Mouse (Mus musculus): Measurements from ENCODE around the gene Zfp119b. TPM values are rescaled to one million over a fixed set of nuclear protein-coding genes. Genes with fewer than 3 reads are reported as not detected.

Zfp119b gene
- polyA plus RNA-seq, 1 experiment: 0.82 TPM

DNA sequence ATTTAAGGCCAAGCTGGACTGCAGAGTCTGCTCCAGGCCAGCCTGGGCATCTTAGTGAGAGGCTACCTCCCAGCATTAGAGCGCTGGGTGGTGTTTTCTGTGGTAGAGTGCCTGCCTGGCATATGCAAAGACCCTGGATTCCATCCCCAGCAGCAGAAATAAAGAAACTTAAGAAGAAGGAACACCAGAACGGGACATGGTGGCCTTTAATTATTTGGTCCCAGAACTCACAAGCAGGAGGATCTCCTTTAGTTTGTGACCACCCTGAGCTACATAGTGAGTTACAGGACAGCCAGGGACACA is 9.2 kb upstream of the Zfp119b start:
- Histone ChIP-seq H3K79me2 (ENCODE audit: control insufficient read depth, insufficient read depth) (peaks cover 7% of the 10 kb centered on the region), H3K27me3 (ENCODE audit: control insufficient read depth, insufficient read depth, insufficient read length) (peaks cover 8% of the 10 kb centered on the region), H3K4me3 (peak overlapping the region; percentile 43), H3K4me2 (ENCODE audit: low read depth) (peak overlapping the region; percentile 77), H3ac (ENCODE audit: control insufficient read depth, insufficient read length) (peak overlapping the region; percentile 65), H3K36me3 (ENCODE audit: control insufficient read depth, insufficient read depth) (peaks cover 3% of the 10 kb centered on the region)
- TF ChIP-seq REST (IDR thresholded peaks at IDR 0.05; ENCODE audit: insufficient read depth, insufficient read length): no peak
- no peak for TF ChIP-seq POLR2A (IDR thresholded peaks at IDR 0.05; ENCODE audit: insufficient read length, low read depth)
- TF ChIP-seq TCF12 (IDR thresholded peaks at IDR 0.05; ENCODE audit: insufficient read depth, poor library complexity, severe bottlenecking): no peak
- no peak for TF ChIP-seq MYOG (IDR thresholded peaks at IDR 0.05; ENCODE audit: control insufficient read depth in 1 of 3, insufficient read depth in 1 of 3, insufficient read length in 2 of 3, low read depth in 2 of 3)
- no peak for TF ChIP-seq MYOD1 (IDR thresholded peaks at IDR 0.05; ENCODE audit: control insufficient read depth in 1 of 3, insufficient read length in 2 of 3, low read depth in 2 of 3)
- TF ChIP-seq E2F4 (IDR thresholded peaks at IDR 0.05; ENCODE audit: insufficient read depth): no peak
- TF ChIP-seq USF1 (IDR thresholded peaks at IDR 0.05; ENCODE audit: low read depth): no peak

DNA sequence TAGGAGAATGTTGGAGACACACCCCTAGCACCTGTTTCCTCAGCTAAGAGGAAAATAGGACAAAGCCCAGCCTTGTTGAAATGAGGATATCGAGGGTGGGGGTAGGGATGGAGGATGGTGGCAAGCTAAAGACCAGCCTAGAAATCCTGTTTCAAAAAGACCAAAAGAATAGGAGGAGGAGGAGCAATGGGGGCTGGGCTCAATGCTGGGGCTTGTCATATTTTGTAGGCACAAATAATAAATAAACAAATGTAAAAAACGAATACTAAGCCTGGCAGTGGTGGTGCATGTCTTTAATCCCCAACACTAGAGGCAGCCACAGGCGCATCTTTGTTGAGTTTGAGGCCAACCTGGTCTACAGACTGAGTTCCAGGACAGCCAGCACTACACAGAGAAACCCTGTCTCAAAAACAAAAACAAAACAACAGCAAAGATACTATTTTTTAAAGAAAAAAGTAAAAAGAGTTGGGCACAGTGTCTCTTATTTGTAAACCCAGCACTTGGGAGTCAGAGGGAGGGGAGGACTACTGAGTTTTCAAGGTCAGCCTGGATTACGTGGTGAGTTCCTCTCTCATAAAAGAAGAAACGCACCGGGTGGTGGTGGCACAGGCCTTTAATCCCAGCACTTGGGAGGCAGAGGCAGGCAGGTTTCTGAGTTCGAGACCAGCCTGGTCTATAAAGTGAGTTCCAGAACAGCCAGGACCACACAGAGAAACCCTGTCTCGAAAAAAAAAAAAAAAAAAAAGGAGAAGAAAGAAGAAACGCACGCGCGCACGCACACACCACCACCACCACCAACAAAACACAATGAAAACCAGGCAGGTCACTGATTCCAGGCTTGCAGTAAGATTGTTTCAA is 8.7 kb upstream of the Zfp119b start:
- no peak for TF ChIP-seq CEBPB (IDR thresholded peaks at IDR 0.05; ENCODE audit: insufficient read depth, poor library complexity, severe bottlenecking)
- no peak for TF ChIP-seq TCF3 (IDR thresholded peaks at IDR 0.05; ENCODE audit: insufficient read length, low read depth)
- no peak for TF ChIP-seq SRF (IDR thresholded peaks at IDR 0.05; ENCODE audit: control insufficient read depth, insufficient read length, low read depth)
- no peak for TF ChIP-seq E2F4 (IDR thresholded peaks at IDR 0.05; ENCODE audit: insufficient read depth)
- TF ChIP-seq TCF12 (IDR thresholded peaks at IDR 0.05; ENCODE audit: insufficient read depth, poor library complexity, severe bottlenecking): no peak
- no peak for TF ChIP-seq POLR2A (IDR thresholded peaks at IDR 0.05; ENCODE audit: insufficient read length, low read depth)
- no peak for TF ChIP-seq MYOG (IDR thresholded peaks at IDR 0.05; ENCODE audit: control insufficient read depth in 1 of 3, insufficient read depth in 1 of 3, insufficient read length in 2 of 3, low read depth in 2 of 3)
- no peak for TF ChIP-seq MYOD1 (IDR thresholded peaks at IDR 0.05; ENCODE audit: control insufficient read depth in 1 of 3, insufficient read length in 2 of 3, low read depth in 2 of 3)
- Histone ChIP-seq H3ac (ENCODE audit: control insufficient read depth, insufficient read length) (peak overlapping the region; percentile 65), H3K27me3 (ENCODE audit: control insufficient read depth, insufficient read depth, insufficient read length) (peaks cover 8% of the 10 kb centered on the region), H3K4me2 (ENCODE audit: low read depth) (peak overlapping the region; percentile 77), H3K79me2 (ENCODE audit: control insufficient read depth, insufficient read depth) (peaks cover 7% of the 10 kb centered on the region), H3K36me3 (ENCODE audit: control insufficient read depth, insufficient read depth) (no peaks in the 10 kb centered on the region), H3K4me3 (peak overlapping the region; percentile 43)

DNA sequence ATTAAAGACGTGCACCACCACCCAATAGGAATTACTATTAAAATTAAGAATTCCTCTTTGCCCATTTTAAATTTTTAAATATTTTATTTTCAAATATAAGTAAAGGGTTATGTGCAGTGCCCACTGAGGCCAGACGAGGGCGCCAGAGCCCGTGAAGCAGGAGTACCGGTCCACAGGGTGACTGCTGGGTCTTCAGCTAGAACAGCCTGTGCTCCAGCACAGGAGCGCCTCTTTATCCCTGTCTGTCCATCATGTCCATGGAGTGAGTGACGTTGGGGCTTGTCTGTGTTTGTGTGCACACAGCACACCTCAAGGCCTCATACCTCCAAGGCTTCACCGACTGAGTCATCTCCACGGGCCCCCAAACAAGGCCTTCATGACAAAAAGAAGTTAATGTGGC is 7.9 kb upstream of the Zfp119b start:
- Histone ChIP-seq H3K27me3 (ENCODE audit: control insufficient read depth, insufficient read depth, insufficient read length) (peaks cover 16% of the 10 kb centered on the region), H3K79me2 (ENCODE audit: control insufficient read depth, insufficient read depth) (peaks cover 7% of the 10 kb centered on the region), H3K4me2 (ENCODE audit: low read depth) (no peak overlapping the region), H3K4me3 (no peak overlapping the region), H3ac (ENCODE audit: control insufficient read depth, insufficient read length) (no peak overlapping the region), H3K36me3 (ENCODE audit: control insufficient read depth, insufficient read depth) (no peaks in the 10 kb centered on the region)
- TF ChIP-seq MYOD1 (IDR thresholded peaks at IDR 0.05; ENCODE audit: control insufficient read depth in 1 of 3, insufficient read length in 2 of 3, low read depth in 2 of 3): no peak
- no peak for TF ChIP-seq POLR2A (IDR thresholded peaks at IDR 0.05; ENCODE audit: insufficient read length, low read depth)
- no peak for TF ChIP-seq REST (IDR thresholded peaks at IDR 0.05; ENCODE audit: insufficient read depth, insufficient read length)
- TF ChIP-seq CEBPB (IDR thresholded peaks at IDR 0.05; ENCODE audit: insufficient read depth, poor library complexity, severe bottlenecking): no peak
- TF ChIP-seq TCF12 (IDR thresholded peaks at IDR 0.05; ENCODE audit: insufficient read depth, poor library complexity, severe bottlenecking): no peak
- TF ChIP-seq MAX (IDR thresholded peaks at IDR 0.05; ENCODE audit: low read depth): no peak
- no peak for TF ChIP-seq MYOG (IDR thresholded peaks at IDR 0.05; ENCODE audit: control insufficient read depth in 1 of 3, insufficient read depth in 1 of 3, insufficient read length in 2 of 3, low read depth in 2 of 3)
- TF ChIP-seq TCF3 (IDR thresholded peaks at IDR 0.05; ENCODE audit: insufficient read length, low read depth): no peak
- TF ChIP-seq POLR2AphosphoS2 (IDR thresholded peaks at IDR 0.05; ENCODE audit: insufficient read length, low read depth): no peak
- no peak for TF ChIP-seq USF1 (IDR thresholded peaks at IDR 0.05; ENCODE audit: low read depth)
- no peak for TF ChIP-seq SRF (IDR thresholded peaks at IDR 0.05; ENCODE audit: control insufficient read depth, insufficient read length, low read depth)
- TF ChIP-seq E2F4 (IDR thresholded peaks at IDR 0.05; ENCODE audit: insufficient read depth): no peak

DNA sequence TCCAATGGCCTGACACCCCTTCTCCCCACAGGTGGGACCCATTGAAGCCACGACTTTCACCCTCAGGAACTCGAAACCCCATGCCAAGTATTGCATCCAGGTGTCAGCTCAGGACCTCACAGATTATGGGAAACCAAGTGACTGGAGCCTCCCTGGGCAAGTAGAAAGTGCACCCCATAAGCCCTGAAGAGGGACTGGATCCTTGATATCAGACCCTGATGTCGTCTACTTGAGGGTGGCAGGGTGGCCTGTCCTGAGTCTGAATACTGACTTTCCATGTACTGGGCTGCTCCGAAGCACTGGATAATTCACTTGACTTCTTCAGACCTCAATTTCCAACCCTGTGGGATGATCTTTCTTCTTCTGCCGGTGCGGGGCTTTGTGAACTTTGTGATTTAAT is 7.3 kb upstream of the Zfp119b start:
- Histone ChIP-seq H3K4me2 (ENCODE audit: low read depth) (no peak overlapping the region), H3K36me3 (ENCODE audit: control insufficient read depth, insufficient read depth) (no peaks in the 10 kb centered on the region), H3K79me2 (ENCODE audit: control insufficient read depth, insufficient read depth) (peaks cover 7% of the 10 kb centered on the region), H3K27me3 (ENCODE audit: control insufficient read depth, insufficient read depth, insufficient read length) (peaks cover 18% of the 10 kb centered on the region), H3K4me3 (no peak overlapping the region), H3ac (ENCODE audit: control insufficient read depth, insufficient read length) (no peak overlapping the region)
- TF ChIP-seq USF1 (IDR thresholded peaks at IDR 0.05; ENCODE audit: low read depth): no peak
- TF ChIP-seq E2F4 (IDR thresholded peaks at IDR 0.05; ENCODE audit: insufficient read depth): no peak
- no peak for TF ChIP-seq TCF12 (IDR thresholded peaks at IDR 0.05; ENCODE audit: insufficient read depth, poor library complexity, severe bottlenecking)
- no peak for TF ChIP-seq TCF3 (IDR thresholded peaks at IDR 0.05; ENCODE audit: insufficient read length, low read depth)
- TF ChIP-seq POLR2A (IDR thresholded peaks at IDR 0.05; ENCODE audit: insufficient read length, low read depth): no peak
- no peak for TF ChIP-seq MYOG (IDR thresholded peaks at IDR 0.05; ENCODE audit: control insufficient read depth in 1 of 3, insufficient read depth in 1 of 3, insufficient read length in 2 of 3, low read depth in 2 of 3)
- no peak for TF ChIP-seq MYOD1 (IDR thresholded peaks at IDR 0.05; ENCODE audit: control insufficient read depth in 1 of 3, insufficient read length in 2 of 3, low read depth in 2 of 3)
- TF ChIP-seq POLR2AphosphoS2 (IDR thresholded peaks at IDR 0.05; ENCODE audit: insufficient read length, low read depth): no peak
- TF ChIP-seq CEBPB (IDR thresholded peaks at IDR 0.05; ENCODE audit: insufficient read depth, poor library complexity, severe bottlenecking): no peak
- TF ChIP-seq REST (IDR thresholded peaks at IDR 0.05; ENCODE audit: insufficient read depth, insufficient read length): no peak
- no peak for TF ChIP-seq MAX (IDR thresholded peaks at IDR 0.05; ENCODE audit: low read depth)
- TF ChIP-seq SRF (IDR thresholded peaks at IDR 0.05; ENCODE audit: control insufficient read depth, insufficient read length, low read depth): no peak
